Mouse (Mus musculus) neural tube, embryonic 11.5 days (tissue): ENCODE measurements around the gene Cfd. TPM values are rescaled to one million over a fixed set of nuclear protein-coding genes. Genes with fewer than 3 reads are reported as not detected.

Experiments used
- ATAC-seq: fragments of 200-750 bp; cut with Nextera tagmentation; 2 replicates; pipeline ENCODE4 v1.8.0; 2017; ENCODE audit warnings: moderate number of reproducible peaks, mild to moderate bottlenecking, moderate TSS enrichment, moderate library complexity; ENCODE audit not compliant: insufficient read depth, low FRiP score, low TSS enrichment
- DNase-seq: peaks from one replicate; pipeline ENCODE4 v3.0.0-alpha.2; 2015; ENCODE audit warnings: low spot score
- H3K27ac ChIP-seq: fragments of 300-500 bp; sonication (generic); 2 replicates; pipeline ENCODE4 v1.5.1; 2014; ENCODE audit warnings: low read depth, mild to moderate bottlenecking, low read length
- H3K27me3 ChIP-seq: fragments of 300-500 bp; sonication (generic); 2 replicates; pipeline ENCODE4 v1.6.1; 2014; ENCODE audit warnings: mild to moderate bottlenecking, low read length, mixed read lengths; ENCODE audit not compliant: control insufficient read depth, insufficient read depth
- H3K36me3 ChIP-seq: fragments of 300-500 bp; sonication (generic); 2 replicates; pipeline ENCODE4 v1.6.1; 2014; ENCODE audit warnings: mild to moderate bottlenecking, low read length, moderate library complexity, mixed read lengths; ENCODE audit not compliant: control insufficient read depth, insufficient read depth
- H3K4me1 ChIP-seq: fragments of 300-500 bp; sonication (generic); 2 replicates; pipeline ENCODE4 v1.6.1; 2014; ENCODE audit warnings: low read length, mixed read lengths; ENCODE audit not compliant: control insufficient read depth, insufficient read depth
- H3K4me2 ChIP-seq: fragments of 300-500 bp; sonication (generic); 2 replicates; pipeline ENCODE4 v1.6.1; 2014; ENCODE audit warnings: low read depth, mild to moderate bottlenecking, moderate library complexity
- H3K4me3 ChIP-seq: fragments of 300-500 bp; sonication (generic); 2 replicates; pipeline ENCODE4 v1.5.1; 2014; ENCODE audit warnings: low read depth, low read length
- H3K9ac ChIP-seq: fragments of 300-500 bp; sonication (generic); 2 replicates; pipeline ENCODE4 v1.6.1; 2014; ENCODE audit warnings: mild to moderate bottlenecking, low read length
- H3K9me3 ChIP-seq: fragments of 300-500 bp; sonication (generic); 2 replicates; pipeline ENCODE4 v1.6.1; 2016; ENCODE audit warnings: low read length; ENCODE audit not compliant: control insufficient read depth
- WGBS: fragments of 180-500 bp; shearing (Covaris S2); extraction: QIAGEN DNeasy Blood & Tissue Kit; methylation state at CpG from one replicate; pipeline ENCODE4 v1.1.7; 2014; 5-methylcytosine and 5-hydroxymethylcytosine counted together
- polyA plus RNA-seq: library from polyadenylated mRNA; unstranded; fragments of >200 nt; fragmentation: Nextera tagmentation; extraction: Ambion mirVana; gene quantifications from 2 replicates; pipeline ENCODE4 v1.2.1, GENCODE M21; 2014

The Cfd gene
- polyA plus RNA-seq, 1 experiment from 2014 or later = not detected

DNA sequence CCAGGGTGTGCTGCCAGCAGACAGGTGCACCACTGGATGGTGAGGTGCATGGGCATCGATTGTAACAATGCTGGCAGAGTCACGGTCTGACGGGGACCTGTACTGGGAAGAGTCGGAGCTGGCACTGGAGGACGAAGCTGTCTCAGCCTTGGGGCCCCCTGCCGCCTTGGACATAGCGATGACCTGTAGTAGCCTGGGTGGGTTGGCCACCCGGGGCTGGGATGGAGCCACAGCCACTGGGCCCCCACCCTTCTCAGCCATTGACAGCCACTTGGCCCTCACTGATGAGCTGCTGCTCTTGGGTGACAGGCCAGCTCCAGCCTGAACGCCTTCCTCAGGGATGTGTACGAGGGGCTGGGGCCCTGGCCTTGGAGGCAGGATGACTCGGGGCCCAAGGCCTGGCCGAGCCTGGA is 25.5 kb upstream of the Cfd start:
- no peaks in the 10 kb centered on the region for H3K27me3 ChIP-seq
- no peak overlapping the region for H3K9ac ChIP-seq
- H3K4me3 ChIP-seq = no peak overlapping the region
- no peak for DNase-seq
- no peaks in the 10 kb centered on the region for H3K4me1 ChIP-seq
- 70% methylated on average over 10 of the region's 12 CpGs for WGBS
- no peak overlapping the region for H3K4me2 ChIP-seq
- no peak overlapping the region for H3K27ac ChIP-seq
- H3K36me3 ChIP-seq = peaks cover 57% of the 10 kb centered on the region
- H3K9me3 ChIP-seq = no peaks in the 10 kb centered on the region
- ATAC-seq = peak; percentile 32

DNA sequence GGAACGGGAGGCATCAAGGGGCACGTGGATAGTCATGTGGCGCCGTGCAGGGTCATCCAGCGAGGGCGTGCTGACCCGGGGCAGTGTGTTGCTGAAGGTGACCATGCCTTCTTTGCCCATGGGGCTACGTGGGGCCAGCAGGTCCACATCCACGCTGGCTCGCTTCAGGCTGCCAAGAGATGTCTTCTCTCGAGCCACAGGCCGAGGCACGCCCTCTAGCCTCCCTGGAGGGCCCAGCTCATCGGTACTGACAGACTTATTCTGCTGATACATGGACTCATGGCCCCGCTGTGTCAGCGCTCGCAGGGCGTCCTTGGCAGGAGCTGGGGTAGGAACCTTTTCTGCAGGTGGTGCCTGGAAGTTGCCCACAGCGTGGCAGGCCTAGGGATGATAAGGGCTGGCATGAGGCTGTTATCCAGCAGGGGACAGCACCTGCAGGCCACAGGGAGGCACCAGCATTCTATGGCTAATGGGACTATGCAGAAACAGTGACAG is 24.8 kb upstream of the Cfd start:
- DNase-seq = no peak

DNA sequence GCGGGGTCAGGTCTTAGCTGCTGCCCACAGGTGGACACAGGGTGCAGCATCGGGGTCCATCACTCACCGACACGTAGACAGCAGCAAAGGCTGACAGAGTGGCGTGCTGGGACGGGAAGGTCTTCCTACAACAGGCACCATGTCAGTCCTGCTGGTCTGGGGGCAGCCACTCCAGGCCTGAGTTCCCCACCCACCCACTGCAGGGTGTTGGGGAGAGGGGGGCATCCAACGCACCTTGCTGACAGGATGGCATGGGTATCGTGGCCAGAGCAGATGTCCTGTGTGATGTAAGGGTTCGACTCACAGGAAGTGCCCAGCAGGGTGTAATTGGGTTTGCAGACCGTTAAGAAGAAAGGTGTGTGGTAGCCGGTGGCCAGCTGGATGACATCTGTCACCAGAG is 24.1 kb upstream of the Cfd start:
- H3K36me3 ChIP-seq = peaks cover 45% of the 10 kb centered on the region
- H3K9me3 ChIP-seq = no peaks in the 10 kb centered on the region
- H3K9ac ChIP-seq = no peak overlapping the region
- DNase-seq (no peak), ATAC-seq (no peak)
- H3K4me3 ChIP-seq = no peak overlapping the region
- 72% methylated on average over 11 of the region's 11 CpGs for WGBS
- H3K27ac ChIP-seq = no peak overlapping the region
- no peaks in the 10 kb centered on the region for H3K4me1 ChIP-seq
- no peak overlapping the region for H3K4me2 ChIP-seq
- no peaks in the 10 kb centered on the region for H3K27me3 ChIP-seq

More for the DNA sequence above, 24.8 kb upstream of the Cfd start:
- no peak overlapping the region for H3K4me2 ChIP-seq
- no peaks in the 10 kb centered on the region for H3K27me3 ChIP-seq
- no peaks in the 10 kb centered on the region for H3K9me3 ChIP-seq
- H3K36me3 ChIP-seq = peaks cover 50% of the 10 kb centered on the region
- no peaks in the 10 kb centered on the region for H3K4me1 ChIP-seq
- WGBS = 79% methylated on average over 19 of the region's 19 CpGs
- H3K27ac ChIP-seq = no peak overlapping the region
- H3K4me3 ChIP-seq = no peak overlapping the region
- no peak for ATAC-seq
- no peak overlapping the region for H3K9ac ChIP-seq

DNA sequence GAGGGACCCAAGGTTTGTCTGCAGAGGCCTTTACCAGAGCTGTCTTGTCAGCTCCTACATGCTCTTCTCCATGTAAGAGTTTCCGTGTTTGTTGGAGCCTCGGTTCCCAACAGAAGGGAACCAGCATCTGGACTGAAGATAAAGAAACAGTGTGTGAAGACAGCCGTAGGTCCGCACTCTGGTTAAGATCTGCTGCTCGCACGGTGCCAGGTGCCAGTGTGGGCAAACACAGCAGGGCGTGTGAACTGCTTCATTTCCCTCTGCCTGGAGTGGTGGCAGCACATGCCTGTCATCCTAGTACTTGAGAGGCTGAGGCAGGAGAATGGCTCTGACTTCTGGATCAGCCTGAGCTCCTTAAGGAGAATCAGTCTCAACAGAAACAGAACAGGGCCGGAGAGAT is 18.8 kb upstream of the Cfd start:
- peaks cover 10% of the 10 kb centered on the region for H3K4me1 ChIP-seq
- no peak overlapping the region for H3K9ac ChIP-seq
- H3K27ac ChIP-seq = no peak overlapping the region
- no peak overlapping the region for H3K4me3 ChIP-seq
- 87% methylated on average over 8 of the region's 8 CpGs for WGBS
- ATAC-seq = no peak
- DNase-seq = no peak
- H3K36me3 ChIP-seq = peaks cover 16% of the 10 kb centered on the region
- H3K4me2 ChIP-seq = no peak overlapping the region; the same call in 1 of the 2 replicates
- no peaks in the 10 kb centered on the region for H3K27me3 ChIP-seq
- H3K9me3 ChIP-seq = no peaks in the 10 kb centered on the region

DNA sequence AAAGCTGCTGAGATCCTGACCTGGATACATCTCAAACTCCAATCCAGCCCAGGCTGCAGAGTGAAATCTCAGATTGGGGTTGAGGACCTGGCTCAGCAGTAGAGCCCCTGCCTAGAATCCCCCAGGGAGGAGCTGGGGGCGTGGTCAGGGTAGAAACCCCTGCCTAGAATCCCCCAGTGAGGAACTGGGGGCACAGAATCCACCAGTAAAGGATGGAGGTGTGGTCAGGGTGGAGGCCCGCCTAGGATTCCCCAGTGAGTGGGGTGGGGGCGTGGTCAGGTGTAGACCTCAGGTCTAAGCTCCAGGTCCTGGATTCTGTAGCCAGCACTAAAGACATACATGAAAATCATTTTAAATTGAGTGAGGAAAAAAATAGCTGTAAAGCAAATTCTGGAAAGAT is 17.8 kb upstream of the Cfd start:
- Histone ChIP-seq H3K9ac (peak overlapping the region; percentile 98), H3K4me3 (peak overlapping the region; percentile 70), H3K9me3 (no peaks in the 10 kb centered on the region), H3K36me3 (peaks cover 12% of the 10 kb centered on the region), H3K4me2 (peak overlapping the region; percentile 72), H3K4me1 (peaks cover 10% of the 10 kb centered on the region), H3K27me3 (no peaks in the 10 kb centered on the region), H3K27ac (no peak overlapping the region)
- DNase-seq (no peak), ATAC-seq (no peak)
- 45% methylated on average over 3 of the region's 3 CpGs for WGBS

DNA sequence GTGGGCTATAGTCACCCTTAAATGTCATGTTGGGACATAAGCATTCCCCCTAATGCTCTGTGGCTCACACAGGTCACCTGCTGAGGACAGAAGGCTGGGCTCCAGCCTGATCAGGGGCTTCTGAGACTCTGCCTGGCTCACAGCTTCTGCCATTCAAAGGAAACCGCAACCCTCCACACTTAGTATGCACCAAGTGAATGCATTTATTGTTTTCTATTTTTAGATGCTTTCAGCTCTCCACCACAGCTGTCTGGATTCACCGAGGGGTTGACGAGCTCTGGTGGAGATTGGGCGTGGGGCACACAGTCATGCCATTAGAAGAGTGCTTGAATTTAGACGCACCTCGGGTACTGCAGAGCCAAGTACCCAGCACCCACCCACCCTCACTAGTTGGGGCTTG is 17.3 kb upstream of the Cfd start:
- Histone ChIP-seq H3K36me3 (peaks cover 12% of the 10 kb centered on the region), H3K9ac (peak overlapping the region; percentile 98), H3K9me3 (no peaks in the 10 kb centered on the region), H3K4me2 (peak overlapping the region; percentile 72), H3K4me3 (peak overlapping the region; percentile 70), H3K27ac (peak overlapping the region; percentile 79), H3K4me1 (peaks cover 10% of the 10 kb centered on the region), H3K27me3 (no peaks in the 10 kb centered on the region)
- no peak for ATAC-seq
- no peak for DNase-seq
- WGBS = 8% methylated on average over 6 of the region's 6 CpGs

DNA sequence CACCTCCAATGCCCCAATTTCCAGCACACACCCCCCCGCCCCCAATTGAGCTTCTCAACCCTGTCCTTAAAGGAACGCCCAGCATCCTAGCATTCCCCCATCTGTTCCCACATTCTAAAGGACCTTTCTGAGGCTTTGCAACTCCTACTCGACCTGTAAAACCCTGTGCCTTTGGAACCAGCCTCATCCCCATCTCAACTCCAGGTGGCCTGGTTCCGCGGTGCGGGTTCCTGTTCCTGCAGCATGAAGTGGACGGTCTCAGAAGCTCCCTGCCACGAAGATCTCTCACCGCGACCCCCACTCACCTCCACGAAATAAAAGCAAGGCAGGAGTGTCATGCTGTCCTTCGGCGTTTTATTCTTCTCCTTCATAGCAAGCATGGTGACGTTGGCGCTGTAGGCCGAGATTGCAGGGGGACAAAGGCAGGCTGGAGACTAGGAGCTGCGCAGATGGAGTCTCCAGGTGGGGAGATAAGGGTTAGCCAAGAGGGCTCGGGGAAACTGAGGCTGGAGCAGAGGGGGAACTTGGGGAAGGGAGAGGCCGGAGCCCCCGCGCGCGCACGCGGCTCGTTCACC is 16.9 kb upstream of the Cfd start:
- Histone ChIP-seq H3K27ac (peak overlapping the region; percentile 79), H3K9ac (peak overlapping the region; percentile 98), H3K36me3 (peaks cover 12% of the 10 kb centered on the region), H3K9me3 (no peaks in the 10 kb centered on the region), H3K4me2 (peak overlapping the region; percentile 72), H3K4me3 (peak overlapping the region; percentile 70), H3K4me1 (peaks cover 10% of the 10 kb centered on the region), H3K27me3 (no peaks in the 10 kb centered on the region)
- ATAC-seq = peak; percentile 14
- 2% methylated on average over 26 of the region's 26 CpGs for WGBS
- DNase-seq = no peak

DNA sequence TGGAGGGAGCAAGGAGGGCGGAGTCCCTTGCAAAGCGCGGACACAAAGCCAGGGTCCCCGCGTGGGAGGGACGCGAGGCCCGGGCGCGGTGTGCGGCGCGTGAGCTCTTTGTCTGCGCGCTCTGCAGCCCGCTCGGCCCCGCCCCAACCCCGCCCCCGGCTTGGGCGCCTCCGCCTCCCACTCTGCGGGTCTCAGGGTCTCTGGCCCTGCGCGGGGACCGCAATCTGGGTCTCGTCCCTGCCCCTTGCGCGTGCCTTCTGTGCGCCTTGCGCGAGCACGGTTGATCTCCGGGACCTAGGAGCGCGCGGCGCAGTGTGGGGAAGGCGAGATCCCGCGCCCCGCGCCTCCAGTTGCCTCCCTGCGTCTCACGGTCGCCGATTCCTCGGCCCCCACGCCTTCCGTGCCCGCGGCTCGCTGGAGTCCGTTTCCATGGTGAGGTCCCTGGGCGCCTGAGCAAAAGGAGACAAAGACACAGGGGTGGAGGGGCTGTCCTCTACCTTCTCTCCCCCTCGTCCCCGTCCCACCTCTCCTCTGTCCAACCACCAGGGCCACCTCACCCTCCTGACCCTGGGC is 16.3 kb upstream of the Cfd start, which contains the start of the genes Prtn3 and Plppr3:
TSS of gene Prtn3 (plus strand) at position 187 of the 573 bp plus-strand sequence.
TSS of gene Plppr3 (minus strand) at position 345 of the 573 bp plus-strand sequence.
- DNase-seq (peak; percentile 89), ATAC-seq (peak; percentile 95)
- WGBS = 0% methylated on average over 43 of the region's 57 CpGs
- H3K4me2 ChIP-seq = peak within 1 kb of the TSS; percentile 72
- H3K4me1 ChIP-seq = peaks cover 10% of the 10 kb centered on the region
- peaks cover 9% of the 10 kb centered on the region for H3K36me3 ChIP-seq
- peak within 1 kb of the TSS; percentile 98 for H3K9ac ChIP-seq
- peak within 1 kb of the TSS; percentile 79 for H3K27ac ChIP-seq
- no peaks in the 10 kb centered on the region for H3K27me3 ChIP-seq
- peak within 1 kb of the TSS; percentile 70 for H3K4me3 ChIP-seq
- H3K9me3 ChIP-seq = no peaks in the 10 kb centered on the region

DNA sequence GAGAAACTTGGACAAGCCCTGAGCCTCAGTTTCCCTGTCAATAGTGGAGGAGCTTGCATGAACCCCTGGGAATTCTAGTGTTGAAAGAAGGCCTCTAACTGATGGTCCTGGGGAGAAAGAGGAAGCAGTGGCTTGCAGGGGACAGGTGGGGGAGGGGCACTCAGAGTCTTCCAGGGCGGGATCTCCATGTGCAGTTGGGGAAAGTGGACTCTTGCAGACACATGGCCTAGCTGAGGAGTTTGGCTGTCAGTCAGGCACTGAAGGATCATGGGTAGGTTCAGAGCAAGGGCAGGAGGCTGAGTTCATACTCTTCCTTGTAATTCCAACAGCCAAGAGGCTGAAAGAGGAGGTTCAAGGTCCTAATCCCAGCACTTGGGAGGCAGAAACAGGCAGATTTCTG is 13.5 kb upstream of the Cfd start:
- H3K9ac ChIP-seq = no peak overlapping the region
- no peak overlapping the region for H3K4me2 ChIP-seq
- WGBS = 53% methylated on average over 1 of the region's 1 CpGs
- H3K4me3 ChIP-seq = no peak overlapping the region
- no peaks in the 10 kb centered on the region for H3K36me3 ChIP-seq
- H3K4me1 ChIP-seq = peaks cover 12% of the 10 kb centered on the region
- H3K9me3 ChIP-seq = no peaks in the 10 kb centered on the region
- DNase-seq = no peak
- ATAC-seq = no peak
- no peak overlapping the region for H3K27ac ChIP-seq
- peaks cover 2% of the 10 kb centered on the region; the same call in 1 of the 2 replicates for H3K27me3 ChIP-seq
